Mouse (Mus musculus) CH12.LX (cell line): ENCODE data around the gene H1f0.

Experiments used
- CTCF ChIP-seq, 2 experiments: IDR thresholded peaks in 1 of 2; conservative IDR thresholded peaks in 1 of 2; 2 replicates each; pipeline ENCODE4 v1.5.1; 2011 to 2012; ENCODE audit warnings: low read depth in 2 of 2, low read length in 2 of 2, improper control_type of control experiment in 1 of 2, inconsistent platforms in 1 of 2, mild to moderate bottlenecking in 1 of 2, moderate library complexity in 1 of 2
- EP300 ChIP-seq: IDR thresholded peaks from 2 replicates; pipeline ENCODE4 v1.6.1; 2011; ENCODE audit warnings: low read length, improper control_type of control experiment
- GABPA ChIP-seq: IDR thresholded peaks from 2 replicates; pipeline ENCODE4 v1.6.1; 2012; ENCODE audit warnings: low read depth, low read length, improper control_type of control experiment, inconsistent platforms; ENCODE audit not compliant: insufficient replicate concordance
- JUN ChIP-seq: IDR thresholded peaks from 2 replicates; pipeline ENCODE4 v1.6.1; 2011; ENCODE audit warnings: low read depth, mild to moderate bottlenecking, low read length, improper control_type of control experiment, moderate library complexity; ENCODE audit not compliant: insufficient read depth
- NRF1 ChIP-seq: IDR thresholded peaks from 2 replicates; pipeline ENCODE4 v1.6.1; 2014; ENCODE audit warnings: low read depth, mild to moderate bottlenecking, inconsistent platforms, low read length, improper control_type of control experiment, moderate library complexity
- POLR2A ChIP-seq: IDR thresholded peaks from 2 replicates; pipeline ENCODE4 v1.6.1; 2011; ENCODE audit warnings: low read depth, mild to moderate bottlenecking, improper control_type of control experiment, low read length
- USF2 ChIP-seq: conservative IDR thresholded peaks from 2 replicates; pipeline ENCODE4 v1.6.1; 2011; ENCODE audit warnings: low read depth, low read length, improper control_type of control experiment

DNA sequence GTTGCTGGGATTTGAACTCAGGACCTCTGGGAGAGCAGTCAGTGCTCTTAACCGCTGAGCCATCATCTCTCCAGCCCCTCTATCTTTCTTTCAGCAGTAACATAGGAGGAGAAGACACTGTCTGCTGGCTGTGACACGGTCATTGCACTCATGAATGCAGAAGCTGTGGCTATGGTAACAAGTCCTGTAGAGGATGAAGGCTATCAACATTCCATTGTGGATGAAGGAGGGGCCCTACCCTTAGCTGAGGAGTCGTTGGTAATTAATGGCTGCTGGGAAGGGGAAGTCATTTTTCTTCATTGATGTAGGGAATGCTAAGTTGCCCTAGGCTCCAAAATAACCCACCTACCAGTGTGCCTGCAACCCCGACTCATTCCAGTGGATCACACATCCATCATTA, 10.1 kb upstream of the H1f0 start:
- TF ChIP-seq USF2 (no peak), GABPA (no peak), CTCF (conservative IDR thresholded peaks at IDR 0.05 in 1 of 2, IDR thresholded peaks at IDR 0.05 in 1 of 2; ENCODE audit: low read depth in 2 of 2, low read length in 2 of 2) (no peak), POLR2A (no peak), NRF1 (no peak), JUN (no peak), EP300 (no peak)
